Mouse (Mus musculus) kidney, adult 2 months (tissue): ENCODE measurements around the gene Gm13090. TPM values are rescaled to one million over a fixed set of nuclear protein-coding genes. Genes with fewer than 3 reads are reported as not detected.

Experiments
- DNase-seq: peaks from one replicate; pipeline ENCODE4 v3.0.0; 2021
- H3K27ac ChIP-seq: fragments of 200-500 bp; 2 replicates; pipeline ENCODE4 v1.5.1; 2012; ENCODE audit warnings: low read depth, low read length, control low read depth, inconsistent platforms; ENCODE audit not compliant: insufficient read depth
- H3K27me3 ChIP-seq: fragments of 200-500 bp; replicated peaks from 2 replicates; pipeline ENCODE4 v1.6.1; 2012; ENCODE audit warnings: mild to moderate bottlenecking, moderate library complexity, low read length, inconsistent platforms; ENCODE audit not compliant: control insufficient read depth, insufficient read depth
- H3K36me3 ChIP-seq: fragments of 200-500 bp; 2 replicates; pipeline ENCODE4 v1.6.1; 2012; ENCODE audit warnings: mild to moderate bottlenecking, moderate library complexity, low read length, inconsistent platforms; ENCODE audit not compliant: control insufficient read depth, insufficient read depth
- H3K4me1 ChIP-seq: fragments of 200-500 bp; 2 replicates; pipeline ENCODE4 v1.6.1; 2011; ENCODE audit warnings: low read length; ENCODE audit not compliant: control insufficient read depth, insufficient read depth
- H3K4me3 ChIP-seq: fragments of 200-500 bp; 2 replicates; pipeline ENCODE4 v1.5.1; 2011; ENCODE audit warnings: mild to moderate bottlenecking, low read depth, low read length, control low read depth; ENCODE audit not compliant: insufficient read depth
- CTCF ChIP-seq: fragments of 200-500 bp; conservative IDR thresholded peaks from 2 replicates; pipeline ENCODE4 v1.5.1; 2011; ENCODE audit warnings: low read depth, mild to moderate bottlenecking, control low read depth, low read length, moderate library complexity, mixed read lengths; ENCODE audit not compliant: insufficient read depth, insufficient read length
- POLR2A ChIP-seq: fragments of 200-500 bp; IDR thresholded peaks from one replicate; pipeline ENCODE4 v1.6.1; 2011; ENCODE audit warnings: low read depth, low read length, control low read depth
- WGBS: fragments of 180-500 bp; shearing (Covaris S2); methylation state at CpG from one replicate; pipeline ENCODE4 v1.1.7; 2018; 5-methylcytosine and 5-hydroxymethylcytosine counted together
- polyA plus RNA-seq: library from polyadenylated mRNA; depleted of rRNA; stranded (reverse); fragments of >200 nt; gene quantifications from 2 replicates; pipeline ENCODE4 v1.2.3, GENCODE M21; 2012; rRNA removed

Gene Gm13090
- polyA plus RNA-seq, result not detected in 2 replicates

DNA sequence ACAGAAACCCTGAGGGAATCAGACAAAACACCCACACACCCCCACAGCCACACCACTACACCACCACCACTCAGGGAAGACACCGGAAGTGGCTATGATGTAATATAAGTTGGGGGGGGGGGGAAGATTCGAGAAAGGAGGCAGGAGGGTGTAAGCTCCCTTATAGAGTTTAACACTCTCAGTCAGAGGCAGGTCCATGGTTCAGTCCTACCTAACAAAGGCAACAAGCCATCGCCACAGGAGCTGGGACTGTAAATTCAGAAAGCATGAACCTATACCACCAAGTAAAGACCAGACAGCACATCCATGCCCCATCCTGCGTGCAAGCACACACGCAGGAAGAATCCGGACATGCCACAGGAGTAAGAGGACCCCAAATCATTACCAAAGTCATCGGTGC, at the start of gene Gm13090:
Gene Gm13090, plus strand, starts transcription at position 301 of the 400 bp plus-strand sequence.
- WGBS, result 79% methylated on average over 7 of the region's 7 CpGs

GRCm38 (mm10) chr4:151041506-151041905, 47.9 kb upstream of the Gm13090 start:
- Histone ChIP-seq H3K36me3 (peaks cover 5% of the 10 kb centered on the region; the same call in 1 of the 2 replicates), H3K27ac (no peak overlapping the region), H3K27me3 (no peaks in the 10 kb centered on the region), H3K4me3 (no peak overlapping the region), H3K4me1 (peaks cover 8% of the 10 kb centered on the region; the same call in 1 of the 2 replicates)
- DNase-seq, result no peak
- WGBS, result 90% methylated on average over 5 of the region's 5 CpGs
- no peak for TF ChIP-seq CTCF
- TF ChIP-seq POLR2A, result no peak

More for the DNA sequence above, at the start of gene Gm13090:
- Histone ChIP-seq H3K27me3 (no peaks in the 10 kb centered on the region), H3K36me3 (no peaks in the 10 kb centered on the region), H3K4me3 (no peak within 1 kb of the TSS), H3K27ac (no peak within 1 kb of the TSS), H3K4me1 (no peaks in the 10 kb centered on the region)
- TF ChIP-seq CTCF (no peak), POLR2A (no peak)
- DNase-seq, result no peak

- WGBS, result 22% methylated on average over 5 of the region's 5 CpGs
Observed at GRCm38 (mm10) chr4:151043281-151043680, 46.1 kb upstream of the Gm13090 start.

DNA sequence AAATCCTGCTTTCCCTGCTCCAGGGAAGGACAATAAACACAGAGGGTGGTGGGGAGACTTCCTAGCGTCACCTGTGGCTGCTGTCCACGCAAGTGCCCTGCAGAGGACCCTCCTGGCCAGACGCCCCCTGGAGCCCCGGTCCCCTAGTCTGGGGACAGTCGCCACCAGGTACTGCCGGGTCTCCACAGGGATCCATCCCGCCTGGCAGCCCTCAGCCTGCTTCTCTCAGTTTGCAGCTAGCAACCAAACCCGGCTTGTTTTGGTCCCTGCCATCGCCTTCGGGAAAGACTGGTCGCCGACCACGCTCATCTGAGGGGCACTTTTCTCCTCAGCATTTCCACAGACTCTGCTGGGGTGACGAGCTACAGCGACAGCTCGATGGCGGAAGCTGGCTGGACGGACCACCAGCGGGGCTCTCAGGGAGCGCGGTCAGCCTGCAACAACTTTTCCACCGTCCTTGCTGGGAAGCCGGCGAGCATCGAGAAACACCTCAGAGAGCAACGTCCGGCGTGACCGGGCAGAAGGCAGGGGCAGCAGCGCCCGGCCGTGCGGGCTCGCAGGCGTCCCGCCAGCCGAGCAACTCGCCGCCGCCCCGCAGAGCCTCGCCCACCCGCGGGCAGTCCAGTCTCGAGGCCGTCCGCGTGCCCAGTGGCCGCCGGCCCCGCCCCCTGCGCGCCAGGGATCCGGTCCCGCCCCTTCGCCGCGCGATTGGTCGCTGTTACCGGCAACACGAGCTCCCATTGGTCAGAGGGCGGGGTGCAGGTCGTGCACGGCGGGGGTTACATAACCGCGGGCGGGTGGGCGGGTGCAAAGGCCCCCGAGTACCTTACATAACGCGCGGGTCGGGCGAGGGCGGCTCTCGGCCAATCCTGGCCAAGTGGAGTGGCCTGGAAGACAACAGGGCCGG, 45.1 kb upstream of the Gm13090 start, which contains the start of gene Per3:
Gene Per3, minus strand, starts transcription at position 629 of the 907 bp plus-strand sequence.
- peak within 1 kb of the TSS; percentile 91 for H3K4me3 ChIP-seq
- peak within 1 kb of the TSS; percentile 99 for H3K27ac ChIP-seq
- H3K27me3 ChIP-seq, result no peaks in the 10 kb centered on the region
- 2% methylated on average over 79 of the region's 79 CpGs for WGBS
- H3K36me3 ChIP-seq, result peaks cover 3% of the 10 kb centered on the region
- DNase-seq, result peak; percentile 99
- peaks cover 8% of the 10 kb centered on the region; the same call in 1 of the 2 replicates for H3K4me1 ChIP-seq
- TF ChIP-seq CTCF (no peak), POLR2A (peak; percentile 73)

More at GRCm38 (mm10) chr4:151043281-151043680, 46.1 kb upstream of the Gm13090 start:
- TF ChIP-seq POLR2A (no peak), CTCF (0 out of 2 replicates have a peak, but pooled peaks have one; percentile 6)
- Histone ChIP-seq H3K36me3 (peaks cover 5% of the 10 kb centered on the region; the same call in 1 of the 2 replicates), H3K4me1 (peaks cover 8% of the 10 kb centered on the region; the same call in 1 of the 2 replicates), H3K27ac (0 out of 2 replicates have a peak overlapping the region, but pooled peaks have one; percentile 99), H3K4me3 (peak overlapping the region; percentile 91), H3K27me3 (no peaks in the 10 kb centered on the region)
- peak; percentile 43 for DNase-seq

DNA sequence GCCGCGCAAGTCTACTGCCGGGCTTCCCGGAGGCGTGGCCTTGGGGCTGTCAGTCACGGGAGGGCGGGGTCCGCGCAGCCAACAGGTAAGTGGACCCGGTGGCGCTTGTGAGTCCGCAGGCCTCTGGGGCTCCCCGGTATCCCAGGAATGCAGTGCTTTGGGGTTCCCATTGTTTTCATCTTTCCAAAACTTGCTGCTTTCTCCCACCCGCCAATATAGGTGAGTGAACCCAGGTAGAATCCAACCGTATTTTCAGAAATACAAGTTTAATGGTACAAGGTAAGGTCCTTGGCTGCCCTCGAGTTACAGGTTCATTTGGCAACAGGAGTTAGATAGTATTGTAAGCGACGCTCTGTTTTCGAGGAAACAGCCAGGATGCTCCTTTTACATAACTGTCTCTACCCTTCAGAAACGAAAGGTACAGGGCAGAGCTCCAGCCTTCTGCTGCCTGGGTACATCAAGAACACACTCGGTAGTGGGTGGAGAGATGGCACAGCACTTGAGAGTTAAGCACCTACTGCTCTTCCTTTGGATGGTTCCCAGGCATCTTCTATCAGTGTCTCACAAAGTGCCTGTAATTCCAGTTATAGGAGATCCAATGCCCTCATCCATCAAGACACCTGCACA, 44.3 kb upstream of the Gm13090 start:
- H3K4me3 ChIP-seq, result peak overlapping the region; percentile 50
- H3K27me3 ChIP-seq, result no peaks in the 10 kb centered on the region
- TF ChIP-seq POLR2A (no peak), CTCF (no peak)
- H3K4me1 ChIP-seq, result peaks cover 8% of the 10 kb centered on the region; the same call in 1 of the 2 replicates
- DNase-seq, result no peak
- H3K27ac ChIP-seq, result peak overlapping the region; percentile 81
- peaks cover 2% of the 10 kb centered on the region for H3K36me3 ChIP-seq
- 2% methylated on average over 21 of the region's 21 CpGs for WGBS

DNA sequence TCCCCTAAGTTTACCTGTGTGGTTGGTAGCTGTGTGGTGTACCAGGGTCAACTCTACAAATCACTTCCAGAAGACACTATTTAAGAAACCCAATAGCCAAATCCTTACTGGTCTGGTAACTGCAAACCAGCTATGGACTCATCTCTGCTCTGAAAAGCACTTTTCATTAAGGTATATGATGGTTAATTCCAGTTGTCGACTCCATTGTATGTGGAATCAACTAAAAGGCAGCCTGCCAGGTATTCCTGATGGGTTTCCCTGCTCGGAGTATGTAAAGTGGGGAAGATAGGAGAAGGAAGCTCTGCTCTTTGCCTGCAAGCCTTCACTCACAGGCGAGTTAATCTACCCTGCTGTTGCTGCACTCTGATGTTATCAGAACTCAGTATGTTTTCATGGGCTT, 42.8 kb upstream of the Gm13090 start:
- TF ChIP-seq POLR2A (no peak), CTCF (no peak)
- 93% methylated on average over 3 of the region's 3 CpGs for WGBS
- Histone ChIP-seq H3K4me3 (no peak overlapping the region), H3K27me3 (no peaks in the 10 kb centered on the region), H3K27ac (no peak overlapping the region), H3K4me1 (peaks cover 8% of the 10 kb centered on the region; the same call in 1 of the 2 replicates), H3K36me3 (no peaks in the 10 kb centered on the region; the same call in none of the 2 replicates)
- no peak for DNase-seq

DNA sequence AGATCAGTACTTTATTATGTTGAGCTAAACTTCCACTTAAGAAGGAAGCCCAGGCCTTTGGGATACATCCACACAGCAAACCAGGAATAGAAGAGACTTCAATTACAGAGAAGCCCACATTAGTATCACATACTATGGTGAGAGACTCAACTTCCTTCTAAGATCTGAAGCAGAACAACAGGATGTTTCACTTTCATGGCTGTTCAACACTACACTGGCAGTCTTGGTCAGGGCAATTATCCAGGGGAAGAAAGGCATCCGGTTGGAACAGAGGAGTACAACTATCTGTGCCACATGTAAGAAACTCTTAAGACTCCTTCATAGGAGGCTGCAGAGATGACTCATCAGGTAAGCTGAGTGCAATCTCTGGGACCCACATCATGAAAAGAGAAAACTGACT, 38.2 kb upstream of the Gm13090 start:
- H3K4me3 ChIP-seq, result no peak overlapping the region
- H3K36me3 ChIP-seq, result peaks cover 4% of the 10 kb centered on the region
- no peak for DNase-seq
- no peak overlapping the region for H3K27ac ChIP-seq
- 34% methylated on average over 1 of the region's 1 CpGs for WGBS
- H3K27me3 ChIP-seq, result no peaks in the 10 kb centered on the region
- peaks cover 8% of the 10 kb centered on the region for H3K4me1 ChIP-seq
- TF ChIP-seq POLR2A (no peak), CTCF (no peak)
